Mouse (Mus musculus) myocyte (in vitro differentiated cells): ENCODE measurements at regions not wholly inside any gene's neighbourhood (a gene's known extent, or its start where the extent isn't known, plus 50 kb on each side); places are given as distances from the start of the nearest gene placed in this dataset.
"Not testable (repeated sequence)": the region's sequence is repeated elsewhere in the genome, so short reads cannot be mapped to it uniquely, and the experiment has no call there.

Experiments
- H3K27me3 ChIP-seq: one replicate; pipeline ENCODE4 v1.6.1; 2011; ENCODE audit not compliant: control insufficient read depth, insufficient read depth, insufficient read length
- H3K36me3 ChIP-seq: one replicate; pipeline ENCODE4 v1.6.1; 2011; ENCODE audit not compliant: control insufficient read depth, insufficient read depth
- H3K4me2 ChIP-seq: one replicate; pipeline ENCODE4 v1.6.1; 2011; ENCODE audit warnings: low read depth, control low read depth
- H3K4me3 ChIP-seq: one replicate; pipeline ENCODE4 v1.5.1; 2011; ENCODE audit warnings: mild to moderate bottlenecking, control low read depth, moderate library complexity
- H3K79me2 ChIP-seq: one replicate; pipeline ENCODE4 v1.6.1; 2011; ENCODE audit not compliant: control insufficient read depth, insufficient read depth
- H3ac ChIP-seq: one replicate; pipeline ENCODE4 v1.6.1; 2011; ENCODE audit not compliant: control insufficient read depth, insufficient read length
- CEBPB ChIP-seq: IDR thresholded peaks from 2 replicates; pipeline ENCODE4 v1.6.1; 2011; ENCODE audit warnings: mild to moderate bottlenecking, moderate library complexity; ENCODE audit not compliant: poor library complexity, insufficient read depth, severe bottlenecking
- E2F4 ChIP-seq: IDR thresholded peaks from one replicate; pipeline ENCODE4 v1.6.1; 2011; ENCODE audit warnings: mild to moderate bottlenecking, control low read depth, moderate library complexity; ENCODE audit not compliant: insufficient read depth
- MAX ChIP-seq: IDR thresholded peaks from one replicate; pipeline ENCODE4 v1.6.1; 2011; ENCODE audit warnings: low read depth, mild to moderate bottlenecking, control low read depth
- MYOD1 ChIP-seq, 3 experiments: IDR thresholded peaks; one replicate each; pipeline ENCODE4 v1.6.1; 2011; ENCODE audit warnings: control low read depth in 2 of 3, low read depth in 2 of 3, mild to moderate bottlenecking in 2 of 3, moderate library complexity in 1 of 3; ENCODE audit not compliant: insufficient read length in 2 of 3, control insufficient read depth in 1 of 3
- MYOG ChIP-seq, 3 experiments: IDR thresholded peaks; one replicate each; pipeline ENCODE4 v1.6.1; 2011; ENCODE audit warnings: control low read depth in 2 of 3, low read depth in 2 of 3, mild to moderate bottlenecking in 2 of 3; ENCODE audit not compliant: insufficient read length in 2 of 3, control insufficient read depth in 1 of 3, insufficient read depth in 1 of 3
- POLR2A ChIP-seq: IDR thresholded peaks from one replicate; pipeline ENCODE4 v1.6.1; 2011; ENCODE audit warnings: low read depth, mild to moderate bottlenecking, control low read depth, moderate library complexity; ENCODE audit not compliant: insufficient read length
- POLR2AphosphoS2 ChIP-seq: IDR thresholded peaks from one replicate; pipeline ENCODE4 v1.6.1; 2011; ENCODE audit warnings: low read depth, control low read depth; ENCODE audit not compliant: insufficient read length
- REST ChIP-seq: IDR thresholded peaks from one replicate; pipeline ENCODE4 v1.6.1; 2011; ENCODE audit warnings: mild to moderate bottlenecking, control low read depth, moderate library complexity; ENCODE audit not compliant: insufficient read depth, insufficient read length
- SRF ChIP-seq: IDR thresholded peaks from one replicate; pipeline ENCODE4 v1.6.1; 2011; ENCODE audit warnings: low read depth; ENCODE audit not compliant: control insufficient read depth, insufficient read length
- TCF12 ChIP-seq: IDR thresholded peaks from one replicate; pipeline ENCODE4 v1.6.1; 2011; ENCODE audit warnings: mild to moderate bottlenecking, control low read depth; ENCODE audit not compliant: poor library complexity, insufficient read depth, severe bottlenecking
- TCF3 ChIP-seq: IDR thresholded peaks from one replicate; pipeline ENCODE4 v1.6.1; 2011; ENCODE audit warnings: low read depth, control low read depth; ENCODE audit not compliant: insufficient read length
- USF1 ChIP-seq: IDR thresholded peaks from one replicate; pipeline ENCODE4 v1.6.1; 2011; ENCODE audit warnings: low read depth, mild to moderate bottlenecking, control low read depth, moderate library complexity

DNA sequence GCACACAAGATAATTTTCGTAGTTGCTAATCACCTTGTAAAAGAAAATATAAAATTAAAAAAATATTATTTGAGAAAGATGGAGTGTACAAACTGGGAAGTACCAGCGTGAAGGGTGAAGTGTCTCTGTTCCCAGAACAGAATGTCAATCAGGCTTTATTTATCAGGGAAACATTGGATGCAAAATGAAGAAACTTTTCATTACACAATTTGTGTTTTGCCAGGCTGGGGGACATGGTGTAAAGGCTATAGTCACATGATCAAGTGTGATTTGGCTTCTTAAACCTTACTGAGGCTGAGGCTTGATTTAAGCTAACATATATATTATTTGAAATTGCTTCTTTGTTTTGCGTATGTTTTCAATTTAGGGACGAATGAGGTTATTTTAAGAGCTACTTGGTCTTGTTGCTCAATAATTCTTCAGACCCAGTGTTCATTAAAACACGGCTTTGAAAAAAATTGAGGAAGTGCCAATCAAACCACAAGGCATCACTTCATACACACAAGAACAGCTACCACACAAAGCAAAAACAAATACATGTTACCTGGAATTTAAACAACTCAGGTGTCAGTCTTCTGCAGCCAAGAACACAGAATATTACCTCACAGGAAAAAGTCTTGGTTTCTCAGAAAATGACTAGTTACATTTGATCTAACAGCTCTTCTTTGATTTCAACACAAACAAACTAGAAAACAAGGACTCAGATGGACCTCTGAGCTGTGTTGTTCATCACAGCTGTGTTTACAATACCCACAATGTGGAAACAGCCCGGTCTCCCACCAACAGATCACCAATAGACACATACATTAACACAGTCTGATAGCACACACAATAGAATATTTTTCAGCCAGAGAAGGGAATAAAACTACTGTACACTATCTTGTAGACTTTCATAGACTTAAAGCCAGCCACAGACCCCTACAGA lies 51.6 kb upstream of the Gbp6 start:
- TF ChIP-seq SRF (no peak), CEBPB (no peak), USF1 (no peak), TCF12 (no peak), POLR2AphosphoS2 (no peak), TCF3 (no peak), MAX (no peak), E2F4 (no peak), REST (no peak), POLR2A (no peak), MYOD1 (IDR thresholded peaks at IDR 0.05; ENCODE audit: control insufficient read depth in 1 of 3, insufficient read length in 2 of 3, low read depth in 2 of 3) (no peak), MYOG (IDR thresholded peaks at IDR 0.05; ENCODE audit: control insufficient read depth in 1 of 3, insufficient read depth in 1 of 3, insufficient read length in 2 of 3, low read depth in 2 of 3) (no peak)
- no peaks in the 10 kb centered on the region for H3K79me2 ChIP-seq
- no peak overlapping the region for H3ac ChIP-seq
- no peak overlapping the region for H3K4me3 ChIP-seq
- peaks cover 6% of the 10 kb centered on the region for H3K27me3 ChIP-seq
- no peaks in the 10 kb centered on the region for H3K36me3 ChIP-seq
- no peak overlapping the region for H3K4me2 ChIP-seq

DNA sequence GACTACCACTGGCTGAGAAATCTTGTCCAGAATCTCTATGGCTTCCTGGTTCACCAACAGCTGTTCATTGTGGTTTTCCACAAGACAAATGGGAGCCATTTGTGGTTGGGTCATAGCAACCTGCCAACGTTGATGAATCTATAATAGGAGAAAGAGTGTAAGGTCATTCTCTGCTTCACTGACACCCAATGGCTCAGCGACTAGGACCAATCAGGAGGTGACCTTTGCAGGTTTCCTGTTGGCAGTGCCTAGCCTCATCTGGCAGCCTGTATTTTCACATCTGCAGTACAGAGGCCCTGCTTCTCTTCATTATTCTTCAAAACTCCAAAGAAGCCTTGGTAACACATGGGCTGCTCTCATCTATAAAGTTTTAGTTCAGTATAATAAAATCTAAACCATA lies 50.3 kb upstream of the Gbp6 start:
- H3K79me2 ChIP-seq, H3K27me3 ChIP-seq, H3K36me3 ChIP-seq, H3K4me3 ChIP-seq, H3ac ChIP-seq, H3K4me2 ChIP-seq: not testable (repeated sequence)
- TF ChIP-seq MYOG (IDR thresholded peaks at IDR 0.05; ENCODE audit: control insufficient read depth in 1 of 3, insufficient read depth in 1 of 3, insufficient read length in 2 of 3, low read depth in 2 of 3), result peak in 2 of 3 experiments; percentile 16 to 32
